Mouse (Mus musculus): ENCODE results near the gene Prph. TPM values are rescaled to one million over a fixed set of nuclear protein-coding genes. Genes with fewer than 3 reads are reported as not detected.
A peak's percentile ranks its signal among the peaks of the same experiment; 100 is the strongest.
"Not testable (repeated sequence)": the region's sequence is repeated elsewhere in the genome, so short reads cannot be mapped to it uniquely, and the experiment has no call there.

The Prph gene
- total RNA-seq, 1 experiment from 2014 or later = 2.2 TPM

DNA sequence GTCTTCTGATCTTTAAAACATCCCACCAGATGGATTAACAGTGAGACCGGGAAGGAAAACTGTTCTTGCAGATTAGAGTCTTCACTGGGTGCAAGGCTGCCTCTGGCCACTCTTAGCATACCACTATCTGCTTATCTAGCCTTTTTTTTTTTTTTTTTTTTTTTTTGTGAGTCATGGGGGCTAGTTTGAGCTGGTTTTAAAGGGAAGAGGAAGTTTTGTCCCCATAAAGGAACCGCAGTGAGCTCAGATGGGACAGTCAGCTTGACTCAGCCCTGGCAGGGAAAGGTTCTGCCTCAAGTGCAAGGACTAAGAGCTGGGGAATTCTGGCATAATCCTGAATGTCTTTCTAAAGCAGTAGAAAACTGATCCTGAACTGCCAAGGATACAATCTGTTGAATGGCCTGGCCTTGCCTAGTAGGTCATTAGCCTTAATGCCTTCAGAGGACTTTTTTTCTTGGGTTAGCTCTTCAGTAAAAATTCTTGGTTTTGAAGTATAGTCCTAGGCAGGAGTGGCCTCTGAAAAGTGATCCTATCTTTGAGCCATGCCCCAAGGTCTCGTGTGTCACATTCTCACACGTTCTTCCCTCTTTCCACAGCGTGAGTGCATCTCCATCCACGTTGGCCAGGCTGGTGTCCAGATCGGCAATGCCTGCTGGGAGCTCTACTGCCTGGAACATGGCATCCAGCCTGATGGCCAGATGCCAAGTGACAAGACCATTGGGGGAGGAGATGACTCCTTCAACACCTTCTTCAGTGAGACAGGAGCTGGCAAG lies 21.3 kb upstream of the Prph start:
- peak; percentile 46 for DNase-seq

DNA sequence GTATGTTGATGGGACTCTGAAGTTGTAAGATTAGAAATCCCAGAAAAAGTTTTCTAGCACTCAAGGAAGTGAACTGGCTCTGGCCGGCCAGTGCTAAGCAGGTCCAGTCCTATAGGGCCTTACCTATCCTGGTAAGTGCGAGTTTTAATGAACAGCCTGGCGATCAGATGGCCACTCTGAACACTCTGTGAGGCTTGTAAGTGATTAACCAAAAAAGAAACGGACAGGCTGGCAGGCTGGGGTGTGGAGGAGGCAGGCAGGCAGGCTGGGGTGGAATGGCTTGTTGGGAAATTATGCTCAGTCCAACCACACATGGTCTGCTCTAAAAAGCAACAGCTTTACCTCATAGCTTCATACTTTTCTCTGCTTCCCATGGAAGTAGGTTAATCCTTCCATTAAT lies 19.5 kb upstream of the Prph start:
- DNase-seq = no peak

GRCm38 (mm10) chr15:99036249-99036905 lies 18.6 kb upstream of the Prph start:
- no peak for DNase-seq

DNA sequence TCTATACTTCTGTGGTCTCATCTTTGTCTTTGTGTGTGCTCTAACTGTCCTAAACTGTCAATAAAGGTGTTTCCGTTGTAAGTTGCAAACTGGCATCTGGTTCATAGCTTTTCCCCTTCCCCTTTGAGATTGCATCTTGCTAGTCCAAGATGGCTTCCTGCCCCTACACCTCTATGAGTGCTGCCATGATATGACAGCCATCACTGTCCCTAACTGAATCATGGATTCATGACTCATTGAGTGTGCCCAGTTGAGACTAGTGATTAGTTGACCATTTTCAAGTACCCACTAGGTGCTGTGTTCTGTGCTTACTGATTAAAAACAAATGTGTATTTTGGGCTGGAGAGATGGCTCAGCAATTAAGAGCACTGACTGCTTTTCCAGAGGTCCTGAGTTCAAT lies 16.9 kb upstream of the Prph start:
- no peak for DNase-seq

GRCm38 (mm10) chr15:99038797-99039196 lies 16.2 kb upstream of the Prph start:
- DNase-seq = no peak

GRCm38 (mm10) chr15:99039306-99039705 lies 15.7 kb upstream of the Prph start:
- DNase-seq = no peak

GRCm38 (mm10) chr15:99039996-99040919 lies 14.7 kb upstream of the Prph start:
- no peak for DNase-seq

DNA sequence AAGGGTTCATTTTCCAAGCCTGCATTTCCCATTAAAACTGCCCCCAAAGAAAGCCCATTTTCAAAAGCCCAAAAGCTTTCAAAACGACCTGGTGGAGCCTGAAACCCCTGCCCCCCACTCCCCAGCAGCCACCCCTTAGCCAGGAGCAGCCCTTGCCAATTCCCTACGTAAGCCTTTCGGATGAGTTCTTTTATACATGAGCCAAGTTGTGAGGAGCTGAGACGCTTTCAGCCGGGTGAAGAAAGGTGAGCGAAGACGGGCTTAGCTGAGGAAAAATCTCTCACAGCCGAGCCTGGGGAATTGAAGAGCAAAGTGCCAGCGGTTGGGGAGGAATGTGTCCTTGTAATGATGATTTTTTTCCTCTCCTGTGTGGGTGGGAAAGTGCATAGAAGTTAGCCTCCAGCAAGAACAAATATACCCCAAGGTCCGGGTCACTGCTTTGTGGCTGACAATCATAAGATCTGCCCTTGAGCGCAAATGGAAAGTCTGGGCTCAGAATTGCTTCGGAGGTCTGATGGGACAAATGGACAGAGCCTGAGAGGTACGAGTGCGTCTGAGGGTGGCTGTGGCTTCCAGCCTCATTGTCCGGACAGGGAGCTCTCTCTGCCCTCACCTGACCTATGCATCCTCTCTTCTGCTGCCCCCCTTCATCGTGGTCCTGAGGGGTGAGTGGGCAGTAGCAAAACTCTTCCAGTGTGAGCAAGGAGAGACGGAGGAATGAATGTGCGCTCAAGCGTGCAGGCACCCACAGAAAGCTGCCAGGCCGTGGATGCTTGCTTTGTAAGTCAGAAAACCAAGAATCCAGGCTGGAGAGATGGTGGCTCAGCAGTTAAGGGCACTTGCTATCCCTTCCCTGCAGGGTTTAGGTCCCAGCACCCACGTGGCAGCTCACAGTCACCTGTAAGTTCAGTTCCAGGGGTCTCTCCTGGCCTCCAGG lies 13.8 kb upstream of the Prph start:
- DNase-seq = no peak

- no peak for DNase-seq
These were observed 12.6 kb upstream of the Prph start for GRCm38 (mm10) chr15:99042334-99042733.

GRCm38 (mm10) chr15:99044854-99045253 lies 10.1 kb upstream of the Prph start:
- no peak for DNase-seq

- DNase-seq = not testable (repeated sequence)
These were observed 9.2 kb upstream of the Prph start for GRCm38 (mm10) chr15:99045734-99046133.

DNA sequence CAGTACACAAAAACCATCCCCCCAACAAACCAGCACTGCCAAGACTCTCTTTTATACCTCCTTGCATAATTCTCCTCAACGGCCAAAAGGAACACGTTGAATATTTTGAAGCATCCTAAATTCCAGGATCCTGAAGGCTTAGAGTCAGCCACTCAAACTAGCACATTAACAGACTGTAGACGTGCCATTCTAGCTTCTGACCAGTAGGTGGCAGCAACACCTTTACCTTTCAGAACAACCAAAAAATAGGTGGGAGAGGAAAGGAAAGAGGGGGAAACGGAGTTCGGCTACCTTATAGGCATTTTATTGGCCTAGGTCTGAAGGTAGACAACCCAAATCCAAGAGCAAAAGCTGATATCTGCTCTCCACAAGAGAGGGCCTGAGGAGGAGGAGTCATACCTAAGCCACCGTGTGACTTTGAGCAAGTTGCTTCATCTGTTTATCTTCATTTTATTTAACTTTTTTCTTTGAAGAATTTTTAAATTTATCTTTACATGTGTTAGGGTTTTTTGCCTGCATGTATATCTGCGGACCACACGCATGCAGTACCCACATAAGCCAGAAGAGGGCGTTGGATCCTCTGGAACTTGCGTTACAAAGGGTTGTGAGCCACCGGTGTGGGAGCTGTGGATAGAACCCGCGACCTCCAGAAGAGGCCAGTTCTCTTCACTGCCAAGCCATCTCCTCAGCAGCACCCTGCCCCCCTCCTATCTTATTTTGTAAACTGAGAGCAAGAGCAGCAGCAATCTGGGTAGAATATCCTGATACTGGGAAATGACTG lies 5.3 kb upstream of the Prph start:
- DNase-seq = no peak

DNA sequence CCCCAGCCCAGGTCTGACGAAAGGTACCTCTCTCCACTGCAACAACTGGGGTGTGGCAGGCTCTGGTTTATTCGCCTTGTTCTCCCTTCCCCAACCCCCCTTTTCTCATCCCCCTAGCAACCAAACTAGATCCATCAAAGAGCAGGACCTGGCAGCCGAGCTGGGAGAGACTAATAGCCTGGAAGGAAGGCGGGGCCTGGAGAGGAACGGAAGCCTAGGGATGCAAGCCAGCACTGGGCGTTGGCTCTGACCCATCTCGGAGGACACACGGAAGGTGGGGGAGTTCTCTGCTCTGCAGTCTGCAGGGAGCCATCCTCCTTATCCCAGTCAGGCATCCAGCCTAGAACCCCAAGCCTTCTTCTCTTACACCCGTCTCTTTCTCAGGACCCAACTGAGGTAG lies 1.6 kb upstream of the Prph start:
- no peak for DNase-seq

GRCm38 (mm10) chr15:99055511-99055961 lies 562 bp downstream of the Prph start:
- DNase-seq = peak; percentile 45

- DNase-seq = peak; percentile 41
These were observed 1.4 kb downstream of the Prph start for GRCm38 (mm10) chr15:99056332-99056731.

DNA sequence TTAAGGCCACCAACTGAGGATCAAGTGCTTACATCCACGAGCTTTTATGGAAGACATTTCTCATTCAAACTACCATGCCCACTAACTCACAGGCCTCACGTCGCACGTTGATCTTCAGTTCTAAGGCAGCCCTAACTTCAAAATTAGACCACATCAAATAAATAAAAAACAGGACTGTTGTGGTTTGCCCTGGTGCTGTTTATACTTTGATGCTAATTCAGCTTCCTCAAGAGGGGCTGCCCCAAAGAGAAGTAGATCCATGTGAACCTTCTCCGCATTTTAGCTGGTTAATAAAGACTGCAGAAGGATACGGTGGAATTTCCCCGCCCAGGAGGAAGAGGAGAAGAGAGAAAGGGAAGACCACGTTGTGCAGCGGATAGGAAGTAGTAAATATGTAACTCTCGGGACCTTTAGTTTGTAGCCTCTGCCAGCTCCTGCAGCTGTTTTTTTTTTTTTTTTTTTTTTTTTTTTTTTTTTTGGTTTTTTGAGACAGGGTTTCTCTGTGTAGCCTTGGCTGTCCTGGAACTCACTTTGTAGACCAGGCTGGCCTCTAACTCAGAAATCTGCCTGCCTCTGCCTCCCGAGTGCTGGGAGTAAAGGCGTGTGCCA lies 10.7 kb downstream of the Prph start:
- DNase-seq = no peak

GRCm38 (mm10) chr15:99071988-99072387 lies 17.0 kb downstream of the Prph start:
- DNase-seq = no peak

GRCm38 (mm10) chr15:99074019-99074599 lies 19.1 kb downstream of the Prph start, which contains the start of gene Troap:
Gene Troap (plus strand): TSS chr15:99074575.
- DNase-seq = no peak

GRCm38 (mm10) chr15:99074600-99075333 lies 19.8 kb downstream of the Prph start:
- DNase-seq = peak; percentile 96

Data from adrenal gland, postnatal 25 days (tissue).